Mouse (Mus musculus) bone marrow macrophage, adult 2 months (primary cell): ENCODE data around the gene Lmtk2.

Source experiments
- CTCF ChIP-seq: IDR thresholded peaks from 2 replicates; pipeline ENCODE4 v1.5.1; 2012; ENCODE audit warnings: low read depth, mild to moderate bottlenecking, low read length, moderate library complexity
- POLR2A ChIP-seq: IDR thresholded peaks from 2 replicates; pipeline ENCODE4 v1.6.1; 2012; ENCODE audit warnings: mild to moderate bottlenecking, low read depth, low read length, borderline replicate concordance

DNA sequence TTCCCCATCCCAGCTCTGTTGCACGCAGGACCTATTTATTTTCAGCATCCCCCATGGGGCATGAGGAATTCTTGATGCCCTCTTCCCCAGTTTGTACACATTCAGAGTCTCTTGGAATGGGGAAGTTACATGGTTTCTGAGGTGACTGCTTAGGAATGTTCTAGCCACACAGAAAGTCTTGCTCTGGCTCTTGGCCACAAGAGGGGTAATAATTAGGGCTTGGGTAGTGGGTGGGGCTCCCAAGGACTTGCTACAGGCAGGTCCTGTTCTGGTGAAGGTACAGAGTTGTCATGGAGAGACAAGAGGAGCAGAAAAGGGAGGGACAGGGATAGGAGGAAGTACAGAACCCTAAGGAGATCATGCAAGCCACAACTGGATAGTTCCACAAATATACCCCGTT lies 34.2 kb upstream of the Lmtk2 start:
- TF ChIP-seq CTCF = no peak
- no peak for TF ChIP-seq POLR2A
